Mouse (Mus musculus) midbrain, embryonic 15.5 days (tissue): Measurements from ENCODE around the gene Grk2. TPM values are rescaled to one million over a fixed set of nuclear protein-coding genes. Genes with fewer than 3 reads are reported as not detected.

ENCODE experiments used
- ATAC-seq: fragments of 200-750 bp; cut with Nextera tagmentation; replicated peaks from 2 replicates; pipeline ENCODE4 v1.8.0; 2017; ENCODE audit warnings: moderate TSS enrichment
- H3K27ac ChIP-seq: fragments of 300-500 bp; sonication (generic); 2 replicates; pipeline ENCODE4 v1.5.1; 2015; ENCODE audit warnings: mild to moderate bottlenecking, inconsistent platforms
- H3K27me3 ChIP-seq: fragments of 300-500 bp; sonication (generic); replicated peaks from 2 replicates; pipeline ENCODE4 v1.6.1; 2015; ENCODE audit warnings: inconsistent platforms
- H3K36me3 ChIP-seq: fragments of 300-500 bp; sonication (generic); replicated peaks from 2 replicates; pipeline ENCODE4 v1.6.1; 2015; ENCODE audit warnings: inconsistent platforms
- H3K4me1 ChIP-seq: fragments of 300-500 bp; sonication (generic); 2 replicates; pipeline ENCODE4 v1.6.1; 2015; ENCODE audit warnings: inconsistent platforms
- H3K4me2 ChIP-seq: fragments of 300-500 bp; sonication (generic); 2 replicates; pipeline ENCODE4 v1.6.1; 2015; ENCODE audit warnings: inconsistent platforms, mild to moderate bottlenecking, moderate library complexity
- H3K4me3 ChIP-seq: fragments of 300-500 bp; sonication (generic); 2 replicates; pipeline ENCODE4 v1.5.1; 2015; ENCODE audit warnings: mild to moderate bottlenecking, inconsistent platforms
- H3K9ac ChIP-seq: fragments of 300-500 bp; sonication (generic); 2 replicates; pipeline ENCODE4 v1.6.1; 2015; ENCODE audit warnings: mild to moderate bottlenecking, inconsistent platforms
- H3K9me3 ChIP-seq: fragments of 300-500 bp; sonication (generic); 2 replicates; pipeline ENCODE4 v1.6.1; 2016; ENCODE audit warnings: inconsistent platforms
- WGBS: fragments of 180-500 bp; shearing (Covaris S2); methylation state at CpG from one replicate; pipeline ENCODE4 v1.1.7; 2015; ENCODE audit warnings: mixed read lengths; 5-methylcytosine and 5-hydroxymethylcytosine counted together
- polyA plus RNA-seq: library from polyadenylated mRNA; unstranded; fragments of >200 nt; fragmentation: Nextera tagmentation; extraction: Ambion mirVana; gene quantifications from 2 replicates; pipeline ENCODE4 v1.2.1, GENCODE M21; 2015

Gene Grk2
- polyA plus RNA-seq, 1 experiment from 2014 or later = 28.2 TPM

DNA sequence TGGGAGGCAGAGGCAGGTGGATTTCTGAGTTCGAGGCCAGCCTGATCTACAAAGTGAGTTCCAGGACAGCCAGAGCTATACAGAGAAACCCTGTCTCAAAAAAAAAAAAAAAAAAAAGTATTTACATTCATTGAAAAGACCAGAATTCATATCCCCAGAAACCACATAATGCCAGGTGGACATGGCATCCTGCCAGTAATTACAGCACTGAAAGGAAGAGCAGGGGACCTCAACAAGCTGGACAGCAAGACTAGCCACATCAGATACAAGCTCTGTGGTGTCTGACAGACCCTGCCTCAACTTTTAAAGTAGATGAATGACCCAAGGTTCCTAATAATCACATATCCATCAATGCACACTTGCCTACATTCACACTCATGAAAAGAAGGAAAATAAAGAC, 15.6 kb upstream of the Grk2 start:
- H3K4me3 ChIP-seq = no peak overlapping the region
- WGBS = 86% methylated on average over 1 of the region's 1 CpGs
- no peaks in the 10 kb centered on the region for H3K9me3 ChIP-seq
- H3K27me3 ChIP-seq = no peaks in the 10 kb centered on the region
- H3K4me1 ChIP-seq = no peaks in the 10 kb centered on the region
- no peak overlapping the region for H3K9ac ChIP-seq
- ATAC-seq = no peak
- peaks cover 64% of the 10 kb centered on the region for H3K36me3 ChIP-seq
- H3K4me2 ChIP-seq = no peak overlapping the region
- no peak overlapping the region for H3K27ac ChIP-seq

DNA sequence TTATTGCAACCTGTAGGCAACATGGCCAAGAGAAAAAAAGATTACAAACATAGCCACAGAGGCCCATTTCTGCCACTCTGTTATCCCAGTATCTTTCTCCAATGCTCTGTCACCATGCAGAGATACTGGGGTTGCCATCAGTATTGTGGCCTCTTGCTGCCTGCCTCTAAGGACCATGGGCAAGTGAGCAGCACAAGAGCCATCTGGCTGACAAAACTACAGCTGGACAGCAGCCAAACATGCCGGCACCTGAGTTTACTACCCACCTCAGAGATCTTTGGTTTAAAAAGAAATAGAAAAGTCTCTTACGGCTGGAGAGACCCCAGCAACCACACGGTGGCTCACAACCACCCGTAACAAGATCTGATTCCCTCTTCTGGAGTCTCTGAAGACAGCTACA, 13.2 kb upstream of the Grk2 start:
- ATAC-seq = no peak
- Histone ChIP-seq H3K4me2 (no peak overlapping the region), H3K4me1 (no peaks in the 10 kb centered on the region), H3K9me3 (no peaks in the 10 kb centered on the region), H3K4me3 (no peak overlapping the region), H3K27ac (no peak overlapping the region), H3K9ac (no peak overlapping the region), H3K27me3 (no peaks in the 10 kb centered on the region), H3K36me3 (peaks cover 42% of the 10 kb centered on the region)
- WGBS = 84% methylated on average over 4 of the region's 4 CpGs

DNA sequence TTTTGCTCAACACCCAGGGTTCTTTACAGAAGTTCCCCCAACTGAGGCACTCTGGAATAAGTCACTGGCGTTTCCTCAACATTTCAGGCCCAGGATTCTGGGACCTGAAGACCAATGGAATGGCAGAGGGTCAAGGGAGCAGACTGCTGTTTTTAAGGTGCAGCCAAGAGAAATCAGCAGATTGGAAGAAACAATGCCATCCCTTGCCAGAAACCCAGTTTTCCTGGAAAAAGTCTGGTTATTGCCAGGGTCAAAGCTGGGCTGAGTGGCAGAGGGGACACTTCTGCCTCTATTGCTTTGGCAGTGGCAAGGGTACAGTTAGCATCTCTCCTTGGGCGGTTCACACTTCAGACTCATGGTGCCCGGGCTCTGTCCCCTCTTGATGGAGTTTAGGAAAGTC, 11.2 kb upstream of the Grk2 start:
- ATAC-seq = no peak
- no peak overlapping the region for H3K4me3 ChIP-seq
- no peak overlapping the region for H3K9ac ChIP-seq
- H3K27me3 ChIP-seq = no peaks in the 10 kb centered on the region
- 93% methylated on average over 3 of the region's 3 CpGs for WGBS
- no peak overlapping the region for H3K4me2 ChIP-seq
- no peaks in the 10 kb centered on the region for H3K4me1 ChIP-seq
- peaks cover 31% of the 10 kb centered on the region for H3K36me3 ChIP-seq
- H3K27ac ChIP-seq = no peak overlapping the region
- H3K9me3 ChIP-seq = no peaks in the 10 kb centered on the region

DNA sequence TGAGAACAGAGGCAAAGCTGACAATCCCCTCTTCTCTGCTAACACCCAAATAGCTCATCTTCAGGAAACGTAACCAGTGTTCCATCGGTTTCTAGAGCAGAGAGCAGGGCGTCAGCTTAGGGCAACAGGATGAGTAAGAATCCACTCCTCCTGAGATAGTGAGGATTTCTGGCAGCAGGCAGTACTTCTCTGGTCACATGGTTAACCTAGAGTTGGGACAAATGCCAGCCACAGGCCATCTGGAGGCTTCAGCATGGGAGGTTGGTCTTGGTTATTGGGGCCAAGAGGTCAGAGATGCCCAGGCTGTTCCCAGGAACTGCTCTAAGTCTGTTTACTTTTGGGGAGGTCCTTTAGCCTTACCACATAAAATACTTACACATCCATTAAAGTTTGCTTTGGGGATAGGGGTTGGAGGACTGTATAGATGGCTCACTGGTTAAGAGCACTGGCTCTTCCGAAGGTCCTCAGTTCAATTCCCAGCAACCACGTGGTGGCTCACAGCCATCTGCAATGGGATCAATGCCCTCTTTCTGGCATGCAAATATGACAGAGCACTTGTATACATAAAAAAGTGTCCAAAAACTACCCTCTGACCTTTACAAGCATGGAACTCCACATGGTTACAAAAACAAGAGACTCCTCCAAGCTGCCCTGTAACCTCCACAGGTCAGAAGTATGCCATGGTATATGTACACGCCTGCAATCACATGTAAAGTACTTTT, 9.4 kb upstream of the Grk2 start:
- Histone ChIP-seq H3K9me3 (no peaks in the 10 kb centered on the region), H3K27ac (no peak overlapping the region), H3K9ac (no peak overlapping the region), H3K4me1 (no peaks in the 10 kb centered on the region), H3K27me3 (no peaks in the 10 kb centered on the region), H3K36me3 (peaks cover 24% of the 10 kb centered on the region), H3K4me2 (no peak overlapping the region), H3K4me3 (no peak overlapping the region)
- WGBS = 83% methylated on average over 6 of the region's 6 CpGs
- no peak for ATAC-seq

DNA sequence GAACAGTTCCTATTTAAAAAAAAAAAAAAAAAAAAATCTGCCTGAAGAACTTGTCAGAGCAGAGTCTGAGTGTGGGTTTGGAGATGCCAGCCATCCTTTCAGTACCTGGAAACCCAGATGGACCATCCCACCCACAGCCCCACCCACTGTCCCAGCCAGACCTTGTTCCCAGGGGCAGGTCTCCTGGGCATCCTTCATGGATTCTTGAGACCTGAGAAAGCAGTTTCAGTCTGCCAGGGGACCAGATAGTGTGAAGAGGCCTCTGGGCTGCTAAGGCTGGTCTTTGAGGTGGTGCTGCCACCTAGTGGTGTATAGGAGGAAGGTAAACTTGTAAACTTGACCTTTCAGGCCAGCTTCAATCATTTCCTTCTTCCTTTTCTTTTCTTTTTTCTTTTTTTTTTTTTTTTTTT, 3.8 kb upstream of the Grk2 start:
- 0 out of 2 replicates have a peak, but pooled peaks have one; percentile 12 for ATAC-seq
- Histone ChIP-seq H3K9me3 (no peaks in the 10 kb centered on the region), H3K27me3 (no peaks in the 10 kb centered on the region), H3K9ac (no peak overlapping the region), H3K27ac (no peak overlapping the region), H3K36me3 (no peaks in the 10 kb centered on the region), H3K4me1 (peaks cover 18% of the 10 kb centered on the region), H3K4me2 (no peak overlapping the region), H3K4me3 (no peak overlapping the region)

DNA sequence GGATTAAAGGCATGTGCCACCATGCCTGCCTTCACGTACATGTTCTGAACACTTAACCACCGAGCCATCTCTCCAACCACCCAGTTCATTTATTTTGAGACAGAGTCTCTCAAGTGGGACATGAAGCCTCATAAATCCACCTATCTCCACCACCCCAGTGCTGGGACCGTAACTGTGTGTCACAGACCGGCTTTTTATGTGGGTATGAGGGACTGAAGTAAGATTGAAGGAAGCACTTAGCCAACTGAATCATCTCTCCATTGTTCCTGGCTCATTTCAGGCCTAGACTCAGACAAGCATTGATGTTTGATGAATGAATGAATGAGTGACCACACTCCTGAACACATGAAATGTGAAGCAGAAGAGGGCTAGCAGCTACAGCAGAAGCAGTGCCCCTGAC, 3.3 kb upstream of the Grk2 start:
- ATAC-seq = no peak
- Histone ChIP-seq H3K9me3 (no peaks in the 10 kb centered on the region), H3K4me2 (no peak overlapping the region), H3K4me3 (no peak overlapping the region), H3K27ac (no peak overlapping the region), H3K27me3 (no peaks in the 10 kb centered on the region), H3K4me1 (peaks cover 23% of the 10 kb centered on the region), H3K9ac (no peak overlapping the region), H3K36me3 (no peaks in the 10 kb centered on the region)
- WGBS = 95% methylated on average over 4 of the region's 4 CpGs

DNA sequence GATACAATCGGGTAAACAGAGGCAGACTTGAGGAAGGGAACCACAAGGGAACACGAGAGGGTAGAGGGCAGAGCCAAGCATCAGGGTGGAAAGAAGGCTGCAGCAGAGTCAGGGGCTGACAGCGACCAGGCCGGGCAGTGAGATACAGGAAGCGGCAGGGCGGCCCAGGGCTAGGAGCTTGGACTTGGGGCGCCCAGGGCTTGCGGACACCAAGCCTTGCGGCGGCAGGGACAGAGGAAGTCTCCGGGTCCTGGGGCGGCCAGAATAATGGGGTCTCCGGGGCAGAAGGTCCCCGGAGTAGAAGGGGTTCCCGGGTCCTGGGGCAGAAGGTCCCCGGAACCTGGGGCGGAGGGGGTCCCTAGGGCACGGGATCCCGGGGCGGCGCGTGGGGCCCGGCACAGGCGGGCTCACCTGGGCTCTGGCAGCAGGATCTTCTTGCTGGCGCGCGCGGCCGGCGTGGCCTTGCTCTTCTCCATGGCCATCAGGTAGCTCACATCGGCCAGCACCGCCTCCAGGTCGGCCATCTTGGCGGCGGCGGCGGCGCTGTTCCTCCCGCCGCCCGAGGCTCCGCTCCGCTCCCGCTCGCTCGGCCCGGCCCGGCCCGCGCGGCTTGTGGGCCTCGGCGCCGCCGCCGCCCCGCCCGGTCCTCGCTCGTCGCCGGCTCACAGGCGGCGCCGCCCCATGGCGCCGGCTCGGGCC, 382 bp downstream of the Grk2 start:
- no peaks in the 10 kb centered on the region for H3K36me3 ChIP-seq
- H3K9ac ChIP-seq = peak overlapping the region; percentile 97
- H3K4me3 ChIP-seq = peak overlapping the region; percentile 100
- peak overlapping the region; percentile 65 for H3K4me2 ChIP-seq
- H3K4me1 ChIP-seq = peaks cover 59% of the 10 kb centered on the region
- H3K9me3 ChIP-seq = no peaks in the 10 kb centered on the region
- H3K27ac ChIP-seq = peak overlapping the region; percentile 88
- ATAC-seq = peak; percentile 54
- no peaks in the 10 kb centered on the region for H3K27me3 ChIP-seq
- under 1% methylated on average over 62 of the region's 68 CpGs for whole genome bisulfite sequencing

DNA sequence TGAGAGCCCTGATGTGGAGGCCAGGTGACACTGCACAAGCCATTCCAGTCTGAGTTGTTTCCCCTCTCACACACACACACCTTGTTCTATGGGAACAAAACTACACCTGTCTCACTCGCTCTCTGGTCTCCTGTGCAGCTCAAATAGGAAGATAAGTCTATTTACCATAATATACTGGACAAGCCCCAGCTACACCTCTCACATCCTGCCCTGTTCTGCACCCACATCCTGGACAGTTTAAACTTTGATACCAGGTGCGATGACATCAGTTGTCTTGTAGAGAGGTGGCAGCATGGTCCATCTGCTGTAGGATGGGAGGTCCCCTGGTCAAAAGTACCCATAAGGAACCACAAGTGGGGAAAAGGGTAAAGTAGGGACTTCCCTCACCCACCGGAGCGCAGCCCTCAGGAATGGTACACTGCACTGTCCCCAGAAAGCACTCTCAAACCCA, 1.1 kb downstream of the Grk2 start:
- 55% methylated on average over 4 of the region's 4 CpGs for WGBS
- Histone ChIP-seq H3K4me3 (peak overlapping the region; percentile 100), H3K27me3 (no peaks in the 10 kb centered on the region), H3K9me3 (no peaks in the 10 kb centered on the region), H3K9ac (peak overlapping the region; percentile 97; the same call in 1 of the 2 replicates), H3K4me2 (peak overlapping the region; percentile 65), H3K27ac (no peak overlapping the region), H3K4me1 (peaks cover 64% of the 10 kb centered on the region), H3K36me3 (no peaks in the 10 kb centered on the region)
- ATAC-seq = no peak

DNA sequence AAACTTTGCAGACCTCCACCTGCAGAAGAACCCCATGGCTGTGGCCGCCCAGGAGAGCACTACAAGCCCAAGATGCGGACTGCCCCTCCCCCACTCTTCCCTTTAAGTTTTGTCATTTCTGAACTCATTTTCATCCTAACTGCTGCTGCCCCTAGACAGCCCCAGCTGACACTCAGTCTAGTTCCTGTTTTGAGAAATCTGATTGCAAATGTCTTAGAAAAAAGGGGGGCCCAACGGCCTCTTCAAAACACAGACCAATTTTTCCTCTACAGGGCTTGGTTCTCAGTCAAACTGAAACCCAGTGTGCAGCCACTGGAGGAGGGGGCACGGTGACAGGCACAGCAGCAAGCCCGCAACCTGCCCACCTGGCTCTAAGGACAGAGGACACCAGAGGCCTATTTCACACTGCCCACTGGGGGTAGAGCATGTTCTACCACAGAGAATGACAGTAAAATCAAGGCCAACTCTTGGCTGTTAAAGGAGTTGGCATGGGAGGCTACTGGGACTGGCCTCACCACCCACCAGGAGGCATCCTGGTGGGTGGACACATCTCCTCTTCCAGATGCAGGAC, 1.7 kb downstream of the Grk2 start:
- H3K9ac ChIP-seq = peak overlapping the region; percentile 97; the same call in 1 of the 2 replicates
- H3K27ac ChIP-seq = no peak overlapping the region

DNA sequence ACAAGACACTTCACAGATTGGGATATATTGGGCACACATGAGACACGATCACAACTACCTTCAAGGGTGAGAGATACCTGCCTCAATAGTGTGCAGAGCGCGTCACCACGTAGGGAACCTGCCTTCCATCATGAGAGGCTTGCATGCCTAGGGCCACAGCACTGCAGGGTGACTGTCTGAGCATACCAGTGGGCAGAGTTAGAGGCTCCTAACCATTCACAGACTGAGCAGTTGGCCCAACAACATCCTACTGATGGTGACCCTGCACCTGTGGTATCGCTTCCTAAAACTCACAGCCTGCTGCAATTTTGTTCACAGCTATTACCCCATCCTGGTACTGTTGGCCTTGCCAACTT, 2.4 kb downstream of the Grk2 start:
- no peaks in the 10 kb centered on the region for H3K36me3 ChIP-seq
- H3K4me3 ChIP-seq = no peak overlapping the region
- no peak for ATAC-seq
- peaks cover 64% of the 10 kb centered on the region for H3K4me1 ChIP-seq
- H3K9ac ChIP-seq = no peak overlapping the region
- no peaks in the 10 kb centered on the region for H3K27me3 ChIP-seq
- no peaks in the 10 kb centered on the region for H3K9me3 ChIP-seq
- H3K4me2 ChIP-seq = 0 out of 2 replicates have a peak overlapping the region, but pooled peaks have one; percentile 38
- 95% methylated on average over 5 of the region's 5 CpGs for WGBS
- no peak overlapping the region for H3K27ac ChIP-seq

More for the DNA sequence above, 1.7 kb downstream of the Grk2 start:
- Histone ChIP-seq H3K27me3 (no peaks in the 10 kb centered on the region), H3K4me3 (peak overlapping the region; percentile 100), H3K4me2 (peak overlapping the region; percentile 65), H3K4me1 (peaks cover 64% of the 10 kb centered on the region), H3K9me3 (no peaks in the 10 kb centered on the region), H3K36me3 (no peaks in the 10 kb centered on the region)
- no peak for ATAC-seq
- whole genome bisulfite sequencing = 81% methylated on average over 5 of the region's 5 CpGs

DNA sequence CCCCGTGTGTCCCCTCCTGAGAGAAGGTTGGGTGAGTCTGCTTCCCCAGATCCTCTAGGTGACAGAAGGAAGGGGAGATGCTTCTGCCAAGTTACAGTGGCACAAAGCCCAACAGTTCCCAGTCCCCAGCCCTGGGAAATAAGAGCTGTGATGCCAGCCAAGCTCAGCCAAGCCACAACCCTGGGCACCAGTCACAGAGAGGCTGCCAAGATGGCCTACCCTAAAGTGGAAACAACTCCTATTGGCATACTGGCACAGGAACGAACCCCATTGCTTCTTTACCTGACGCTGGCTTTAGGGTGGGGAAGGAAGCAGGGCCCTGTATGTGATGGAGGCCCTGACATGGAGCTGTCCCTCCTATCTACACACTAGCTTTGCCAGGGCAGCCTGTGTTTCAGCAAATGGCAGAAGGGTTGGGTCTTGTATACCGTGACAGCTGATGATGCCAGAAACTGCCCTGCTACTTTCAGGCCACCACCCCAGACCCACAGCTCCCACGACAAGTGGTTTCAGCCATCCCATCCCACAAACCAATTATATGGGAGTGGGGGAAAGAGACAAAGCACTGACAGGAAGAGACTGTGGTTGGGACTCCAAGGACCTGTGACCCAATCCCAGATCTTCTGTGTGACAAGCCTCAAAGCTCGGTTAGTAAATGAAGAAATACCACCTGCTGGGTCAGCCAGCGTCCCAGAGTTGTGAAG, 2.9 kb downstream of the Grk2 start:
- Histone ChIP-seq H3K4me3 (no peak overlapping the region), H3K4me2 (peak overlapping the region; percentile 38; the same call in 1 of the 2 replicates), H3K4me1 (peaks cover 64% of the 10 kb centered on the region), H3K27ac (peak overlapping the region; percentile 70; the same call in 1 of the 2 replicates), H3K36me3 (no peaks in the 10 kb centered on the region; the same call in 1 of the 2 replicates), H3K9me3 (no peaks in the 10 kb centered on the region), H3K27me3 (no peaks in the 10 kb centered on the region), H3K9ac (0 out of 2 replicates have a peak overlapping the region, but pooled peaks have one; percentile 32)
- 76% methylated on average over 7 of the region's 7 CpGs for WGBS
- no peak for ATAC-seq
